Comparison of ENCODE assay signal across 8 mouse cellular contexts in genomic region chr14:54883154-54884021, GRCm38 (mm10). TPM values are rescaled to one million over a fixed set of nuclear protein-coding genes. Genes with fewer than 3 reads are reported as not detected.
DNase-seq lines count a peak whose midpoint lies in the region; ATAC-seq and TF ChIP-seq lines count a peak whose summit lies in the region.

Gene Bcl2l2 (plus strand): TSS chr14:54883377.
Gene Gm20521 (plus strand): TSS chr14:54883441.

- H3K9me3 ChIP-seq in embryonic facial prominence, embryonic 11.5 days (replicated peaks; ENCODE audit: control insufficient read depth, low read length) = no peaks in the 10 kb centered on the region
- no peaks in the 10 kb centered on the region for H3K9me3 ChIP-seq in intestine, postnatal 0 days (ENCODE audit: control insufficient read depth)
- no peaks in the 10 kb centered on the region for H3K9me3 ChIP-seq in limb, embryonic 12.5 days
- H3K9me3 ChIP-seq in midbrain, embryonic 12.5 days = no peaks in the 10 kb centered on the region

- peak within 1 kb of the TSS; percentile 19; the same call in 1 of the 2 replicates for H3K27ac ChIP-seq in thymus, adult 2 months (ENCODE audit: control insufficient read depth, insufficient read depth, low read length)
- peak within 1 kb of the TSS; percentile 80 for H3K27ac ChIP-seq in embryonic facial prominence, embryonic 11.5 days (replicated peaks; ENCODE audit: low read depth, low read length)
- H3K27ac ChIP-seq in intestine, postnatal 0 days (ENCODE audit: low read depth, low read length) = peak within 1 kb of the TSS; percentile 93
- H3K27ac ChIP-seq in limb, embryonic 12.5 days = peak within 1 kb of the TSS; percentile 93
- H3K27ac ChIP-seq in midbrain, embryonic 12.5 days (replicated peaks) = peak within 1 kb of the TSS; percentile 90
- peak within 1 kb of the TSS; percentile 91 for H3K27ac ChIP-seq in small intestine, adult 2 months (ENCODE audit: insufficient read depth, low read depth, low read length)

- peak within 1 kb of the TSS; percentile 45 for H3K4me3 ChIP-seq in thymus, adult 2 months (ENCODE audit: control insufficient read depth, insufficient read depth, low read length)
- H3K4me3 ChIP-seq in embryonic facial prominence, embryonic 11.5 days (ENCODE audit: low read depth, low read length) = peak within 1 kb of the TSS; percentile 57
- peak within 1 kb of the TSS; percentile 73 for H3K4me3 ChIP-seq in intestine, postnatal 0 days (ENCODE audit: low read depth, low read length)
- peak within 1 kb of the TSS; percentile 58 for H3K4me3 ChIP-seq in limb, embryonic 12.5 days (replicated peaks)
- H3K4me3 ChIP-seq in midbrain, embryonic 12.5 days = peak within 1 kb of the TSS; percentile 66
- peak within 1 kb of the TSS; percentile 83 for H3K4me3 ChIP-seq in small intestine, adult 2 months (ENCODE audit: low read depth, low read length)

- TF ChIP-seq POLR2A in thymus, adult 2 months (IDR thresholded peaks at IDR 0.05; ENCODE audit: control insufficient read depth, extremely low read depth, insufficient read depth, low read length, poor library complexity) = no peak
- TF ChIP-seq POLR2A in small intestine, adult 2 months (IDR thresholded peaks at IDR 0.05; ENCODE audit: low read depth, low read length) = peak; percentile 98

- peak; percentile 78 for ATAC-seq in embryonic facial prominence, embryonic 11.5 days (replicated peaks; ENCODE audit: insufficient number of reproducible peaks, low FRiP score, low TSS enrichment, low read depth)
- peak; percentile 94 for ATAC-seq in intestine, postnatal 0 days
- ATAC-seq in limb, embryonic 12.5 days (ENCODE audit: insufficient number of reproducible peaks, insufficient read depth, low FRiP score, low TSS enrichment, low read depth) = peak; percentile 86
- ATAC-seq in midbrain, embryonic 12.5 days (ENCODE audit: low FRiP score, low read depth) = peak; percentile 91

- H3K4me2 ChIP-seq in embryonic facial prominence, embryonic 11.5 days (ENCODE audit: low read depth, low read length) = peak within 1 kb of the TSS; percentile 76
- H3K4me2 ChIP-seq in intestine, postnatal 0 days (replicated peaks; ENCODE audit: low read depth) = peak within 1 kb of the TSS; percentile 83
- H3K4me2 ChIP-seq in limb, embryonic 12.5 days = peak within 1 kb of the TSS; percentile 79
- H3K4me2 ChIP-seq in midbrain, embryonic 12.5 days (replicated peaks) = peak within 1 kb of the TSS; percentile 71

- peak within 1 kb of the TSS; percentile 67 for H3K9ac ChIP-seq in embryonic facial prominence, embryonic 11.5 days (replicated peaks; ENCODE audit: low read length)
- peak within 1 kb of the TSS; percentile 84 for H3K9ac ChIP-seq in intestine, postnatal 0 days (ENCODE audit: low read depth, low read length)
- H3K9ac ChIP-seq in limb, embryonic 12.5 days (replicated peaks) = peak within 1 kb of the TSS; percentile 80
- H3K9ac ChIP-seq in midbrain, embryonic 12.5 days (replicated peaks) = peak within 1 kb of the TSS; percentile 80

- H3K4me1 ChIP-seq in thymus, adult 2 months (replicated peaks; ENCODE audit: control insufficient read depth, insufficient read depth, low read length) = peaks cover 22% of the 10 kb centered on the region
- no peaks in the 10 kb centered on the region; the same call in 1 of the 2 replicates for H3K4me1 ChIP-seq in embryonic facial prominence, embryonic 11.5 days (ENCODE audit: control insufficient read depth, insufficient read depth, low read length)
- H3K4me1 ChIP-seq in intestine, postnatal 0 days (replicated peaks; ENCODE audit: control insufficient read depth, insufficient read depth, low read length) = peaks cover 3% of the 10 kb centered on the region; the same call in 1 of the 2 replicates
- peaks cover 24% of the 10 kb centered on the region for H3K4me1 ChIP-seq in limb, embryonic 12.5 days (replicated peaks)
- peaks cover 24% of the 10 kb centered on the region for H3K4me1 ChIP-seq in midbrain, embryonic 12.5 days
- H3K4me1 ChIP-seq in small intestine, adult 2 months (ENCODE audit: control insufficient read depth, insufficient read depth, insufficient read length, low read length) = peaks cover 11% of the 10 kb centered on the region

- H3K27me3 ChIP-seq in thymus, adult 2 months (ENCODE audit: control insufficient read depth, insufficient read depth, low read length) = no peaks in the 10 kb centered on the region
- H3K27me3 ChIP-seq in embryonic facial prominence, embryonic 11.5 days (ENCODE audit: control insufficient read depth, insufficient read depth, low read length) = no peaks in the 10 kb centered on the region
- H3K27me3 ChIP-seq in intestine, postnatal 0 days (replicated peaks; ENCODE audit: control insufficient read depth, insufficient read depth, low read length) = no peaks in the 10 kb centered on the region
- H3K27me3 ChIP-seq in limb, embryonic 12.5 days = peaks cover 5% of the 10 kb centered on the region
- peaks cover 9% of the 10 kb centered on the region for H3K27me3 ChIP-seq in midbrain, embryonic 12.5 days
- no peaks in the 10 kb centered on the region for H3K27me3 ChIP-seq in small intestine, adult 2 months (ENCODE audit: control insufficient read depth, insufficient read depth, low read length)

- TF ChIP-seq CTCF in thymus, adult 2 months (IDR thresholded peaks at IDR 0.05; ENCODE audit: borderline replicate concordance, control insufficient read depth, extremely low read depth, insufficient read depth, low read length, poor library complexity) = no peak
- TF ChIP-seq CTCF in intestine, postnatal 0 days (IDR thresholded peaks at IDR 0.05; ENCODE audit: low read depth) = no peak
- TF ChIP-seq CTCF in small intestine, adult 2 months (IDR thresholded peaks at IDR 0.05; ENCODE audit: extremely low read depth, insufficient read length, insufficient replicate concordance, low read depth, low read length) = no peak

- 4% methylated on average over 27 of the region's 27 CpGs for WGBS in thymus, adult 2 months
- 0% methylated on average over 27 of the region's 27 CpGs for WGBS in embryonic facial prominence, embryonic 11.5 days
- under 1% methylated on average over 27 of the region's 27 CpGs for WGBS in intestine, postnatal 0 days
- WGBS in limb, embryonic 12.5 days = 1% methylated on average over 26 of the region's 27 CpGs
- under 1% methylated on average over 26 of the region's 27 CpGs for WGBS in midbrain, embryonic 12.5 days
- WGBS in small intestine, adult 2 months = 2% methylated on average over 27 of the region's 27 CpGs

- no peaks in the 10 kb centered on the region for H3K36me3 ChIP-seq in thymus, adult 2 months (ENCODE audit: control insufficient read depth, insufficient read depth, low read length)
- H3K36me3 ChIP-seq in embryonic facial prominence, embryonic 11.5 days (replicated peaks; ENCODE audit: control insufficient read depth, insufficient read depth, low read depth, low read length) = no peaks in the 10 kb centered on the region
- H3K36me3 ChIP-seq in intestine, postnatal 0 days (ENCODE audit: control insufficient read depth, insufficient read depth) = peaks cover 16% of the 10 kb centered on the region; the same call in 1 of the 2 replicates
- peaks cover 16% of the 10 kb centered on the region for H3K36me3 ChIP-seq in limb, embryonic 12.5 days
- peaks cover 11% of the 10 kb centered on the region; the same call in 1 of the 2 replicates for H3K36me3 ChIP-seq in midbrain, embryonic 12.5 days
- peaks cover 7% of the 10 kb centered on the region; the same call in 1 of the 2 replicates for H3K36me3 ChIP-seq in small intestine, adult 2 months (ENCODE audit: control insufficient read depth, insufficient read depth, low read length)

- DNase-seq in thymus, adult 2 months = peak; percentile 30
- no peak for DNase-seq in thymus, postnatal 0 days (ENCODE audit: low spot score)
- peak; percentile 90 for DNase-seq in embryonic facial prominence, embryonic 11.5 days (ENCODE audit: low spot score)
- peak; percentile 99 for DNase-seq in heart, adult 11 months

RNA-seq across cellular contexts. Expression of gene Bcl2l2, which starts in this region (rescaled TPM):
- 21.4 and 23.5 TPM in 2 replicates for polyA plus RNA-seq in thymus, adult 2 months (2012; rRNA removed)
- 1.5 and 1.7 TPM in 2 replicates for polyA plus RNA-seq in thymus, postnatal 0 days (2015; fragmentation: Nextera tagmentation; extraction: Ambion mirVana)
- polyA plus RNA-seq in embryonic facial prominence, embryonic 11.5 days (2014; fragmentation: Nextera tagmentation; extraction: Ambion mirVana) = 2.7 and 3.6 TPM in 2 replicates
- polyA plus RNA-seq in intestine, postnatal 0 days (2015; fragmentation: Nextera tagmentation; extraction: Ambion mirVana) = 8.0 and 9.3 TPM in 2 replicates
- polyA plus RNA-seq in limb, embryonic 12.5 days (2016; fragmentation: Nextera tagmentation; extraction: Ambion mirVana) = 2.4 and 3.3 TPM in 2 replicates
- 2.7 and 3.7 TPM in 2 replicates for polyA plus RNA-seq in midbrain, embryonic 12.5 days (2016; fragmentation: Nextera tagmentation; extraction: Ambion mirVana)
- polyA plus RNA-seq in small intestine, adult 2 months (2012; rRNA removed) = 22.5 and 29.8 TPM in 2 replicates

RNA-seq across cellular contexts. Expression of gene Gm20521, which starts in this region (rescaled TPM):
- 0.28 and 1.9 TPM in 2 replicates for polyA plus RNA-seq in thymus, adult 2 months (2012; rRNA removed)
- 1.2 TPM in 1 of 2 replicates, not detected in the other for polyA plus RNA-seq in thymus, postnatal 0 days (2015; fragmentation: Nextera tagmentation; extraction: Ambion mirVana)
- 0.38 TPM in 1 of 2 replicates, not detected in the other for polyA plus RNA-seq in embryonic facial prominence, embryonic 11.5 days (2014; fragmentation: Nextera tagmentation; extraction: Ambion mirVana)
- polyA plus RNA-seq in intestine, postnatal 0 days (2015; fragmentation: Nextera tagmentation; extraction: Ambion mirVana) = 1.8 and 1.9 TPM in 2 replicates
- polyA plus RNA-seq in limb, embryonic 12.5 days (2016; fragmentation: Nextera tagmentation; extraction: Ambion mirVana) = not detected in 2 replicates
- 0.22 TPM in 1 of 2 replicates, not detected in the other for polyA plus RNA-seq in midbrain, embryonic 12.5 days (2016; fragmentation: Nextera tagmentation; extraction: Ambion mirVana)
- polyA plus RNA-seq in small intestine, adult 2 months (2012; rRNA removed) = 5.8 and 12.4 TPM in 2 replicates

Comparison
In these comparisons a context has a peak if more than half of its experiments do, and no peak if none do; other contexts are left out.
1. H3K27ac ChIP-seq: peak in every context shown above with its lines; median percentile 93 in intestine, postnatal 0 days; 93 in limb, embryonic 12.5 days; 91 in small intestine, adult 2 months; 90 in midbrain, embryonic 12.5 days; 80 in embryonic facial prominence, embryonic 11.5 days; 19 in thymus, adult 2 months.